Mouse (Mus musculus) hindbrain, embryonic 11.5 days (tissue): ENCODE results near the gene Rgs10. TPM values are rescaled to one million over a fixed set of nuclear protein-coding genes. Genes with fewer than 3 reads are reported as not detected.
"Not testable (repeated sequence)": the region's sequence is repeated elsewhere in the genome, so short reads cannot be mapped to it uniquely, and the experiment has no call there.

ENCODE experiments used
- ATAC-seq: fragments of 200-750 bp; cut with Nextera tagmentation; 2 replicates; pipeline ENCODE4 v1.8.0; 2017; ENCODE audit warnings: mild to moderate bottlenecking, moderate TSS enrichment, moderate library complexity; ENCODE audit not compliant: low FRiP score
- DNase-seq: peaks from one replicate; pipeline ENCODE4 v3.0.0-alpha.2; 2015; ENCODE audit warnings: low spot score
- H3K27ac ChIP-seq: fragments of 300-500 bp; sonication (generic); 2 replicates; pipeline ENCODE4 v1.5.1; 2014; ENCODE audit warnings: mild to moderate bottlenecking, low read depth, low read length
- H3K27me3 ChIP-seq: fragments of 300-500 bp; sonication (generic); 2 replicates; pipeline ENCODE4 v1.6.1; 2014; ENCODE audit warnings: mild to moderate bottlenecking, low read length, moderate library complexity, mixed read lengths; ENCODE audit not compliant: control insufficient read depth, insufficient read depth
- H3K36me3 ChIP-seq: fragments of 300-500 bp; sonication (generic); 2 replicates; pipeline ENCODE4 v1.6.1; 2014; ENCODE audit warnings: mild to moderate bottlenecking, low read length, moderate library complexity, mixed read lengths; ENCODE audit not compliant: control insufficient read depth, insufficient read depth
- H3K4me1 ChIP-seq: fragments of 300-500 bp; sonication (generic); replicated peaks from 2 replicates; pipeline ENCODE4 v1.6.1; 2014; ENCODE audit warnings: low read length, mixed read lengths; ENCODE audit not compliant: control insufficient read depth, insufficient read depth
- H3K4me2 ChIP-seq: fragments of 300-500 bp; sonication (generic); replicated peaks from 2 replicates; pipeline ENCODE4 v1.6.1; 2014; ENCODE audit warnings: mild to moderate bottlenecking, low read depth, low read length
- H3K4me3 ChIP-seq: fragments of 300-500 bp; sonication (generic); 2 replicates; pipeline ENCODE4 v1.5.1; 2014; ENCODE audit warnings: low read depth, low read length
- H3K9ac ChIP-seq: fragments of 300-500 bp; sonication (generic); 2 replicates; pipeline ENCODE4 v1.6.1; 2014; ENCODE audit warnings: low read depth, low read length
- H3K9me3 ChIP-seq: fragments of 300-500 bp; sonication (generic); 2 replicates; pipeline ENCODE4 v1.6.1; 2016; ENCODE audit warnings: low read length; ENCODE audit not compliant: control insufficient read depth
- WGBS: fragments of 180-500 bp; shearing (Covaris S2); extraction: QIAGEN DNeasy Blood & Tissue Kit; methylation state at CpG from one replicate; pipeline ENCODE4 v1.1.7; 2014; 5-methylcytosine and 5-hydroxymethylcytosine counted together
- polyA plus RNA-seq: library from polyadenylated mRNA; unstranded; fragments of >200 nt; fragmentation: Nextera tagmentation; extraction: Ambion mirVana; gene quantifications from 2 replicates; pipeline ENCODE4 v1.2.1, GENCODE M21; 2014

The Rgs10 gene
- polyA plus RNA-seq, 1 experiment from 2014 or later = 12.4 TPM

DNA sequence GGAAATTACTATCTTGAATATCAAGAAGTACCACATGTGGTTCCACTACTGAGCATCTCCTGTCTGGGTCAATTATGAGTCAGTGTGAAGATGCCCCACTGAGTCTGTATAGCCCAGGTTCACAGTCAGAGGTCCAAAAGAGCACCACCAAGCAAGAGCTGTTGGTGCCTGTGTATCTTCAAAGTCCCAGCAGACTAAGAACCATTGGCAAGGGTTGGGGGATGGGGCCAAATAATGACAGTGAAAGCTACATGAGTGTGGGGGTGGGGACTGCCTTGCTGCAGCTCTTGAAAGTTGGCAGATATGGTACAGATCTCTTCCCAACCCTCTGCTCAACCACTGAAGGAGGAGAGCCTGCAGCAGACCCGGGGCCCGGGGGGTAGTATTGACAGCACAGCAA is 72.0 kb downstream of the Rgs10 start:
- no peak overlapping the region for H3K4me3 ChIP-seq
- no peaks in the 10 kb centered on the region for H3K36me3 ChIP-seq
- H3K9me3 ChIP-seq = no peaks in the 10 kb centered on the region
- 94% methylated on average over 2 of the region's 2 CpGs for WGBS
- H3K27ac ChIP-seq = no peak overlapping the region
- no peak for ATAC-seq
- DNase-seq = no peak
- no peak overlapping the region for H3K4me2 ChIP-seq
- no peak overlapping the region for H3K9ac ChIP-seq
- H3K4me1 ChIP-seq = no peaks in the 10 kb centered on the region
- no peaks in the 10 kb centered on the region for H3K27me3 ChIP-seq

DNA sequence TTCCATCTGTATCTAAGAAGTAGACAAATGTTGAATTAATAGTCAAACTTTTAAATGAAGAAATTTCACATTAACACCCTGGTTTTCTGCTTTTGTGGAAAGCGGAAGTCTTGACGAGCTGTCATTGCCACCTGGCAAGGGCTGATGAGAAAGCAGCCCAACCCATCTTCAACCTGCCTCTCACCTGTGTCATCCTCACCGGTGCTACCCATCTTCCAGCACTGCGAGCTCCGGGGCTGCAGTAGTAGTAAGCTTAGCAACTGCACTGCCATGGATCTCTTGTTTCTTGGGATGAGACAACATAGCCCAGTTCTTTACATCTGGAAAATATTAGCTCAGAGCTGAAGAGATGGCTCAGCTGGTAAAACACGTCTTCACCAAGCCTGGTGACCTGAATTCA is 72.9 kb downstream of the Rgs10 start:
- no peak overlapping the region for H3K27ac ChIP-seq
- 83% methylated on average over 6 of the region's 6 CpGs for WGBS
- H3K9me3 ChIP-seq = no peaks in the 10 kb centered on the region
- no peak overlapping the region for H3K4me3 ChIP-seq
- no peaks in the 10 kb centered on the region for H3K36me3 ChIP-seq
- no peak overlapping the region for H3K9ac ChIP-seq
- DNase-seq (no peak), ATAC-seq (no peak)
- no peaks in the 10 kb centered on the region for H3K27me3 ChIP-seq
- H3K4me2 ChIP-seq = no peak overlapping the region
- no peaks in the 10 kb centered on the region for H3K4me1 ChIP-seq

DNA sequence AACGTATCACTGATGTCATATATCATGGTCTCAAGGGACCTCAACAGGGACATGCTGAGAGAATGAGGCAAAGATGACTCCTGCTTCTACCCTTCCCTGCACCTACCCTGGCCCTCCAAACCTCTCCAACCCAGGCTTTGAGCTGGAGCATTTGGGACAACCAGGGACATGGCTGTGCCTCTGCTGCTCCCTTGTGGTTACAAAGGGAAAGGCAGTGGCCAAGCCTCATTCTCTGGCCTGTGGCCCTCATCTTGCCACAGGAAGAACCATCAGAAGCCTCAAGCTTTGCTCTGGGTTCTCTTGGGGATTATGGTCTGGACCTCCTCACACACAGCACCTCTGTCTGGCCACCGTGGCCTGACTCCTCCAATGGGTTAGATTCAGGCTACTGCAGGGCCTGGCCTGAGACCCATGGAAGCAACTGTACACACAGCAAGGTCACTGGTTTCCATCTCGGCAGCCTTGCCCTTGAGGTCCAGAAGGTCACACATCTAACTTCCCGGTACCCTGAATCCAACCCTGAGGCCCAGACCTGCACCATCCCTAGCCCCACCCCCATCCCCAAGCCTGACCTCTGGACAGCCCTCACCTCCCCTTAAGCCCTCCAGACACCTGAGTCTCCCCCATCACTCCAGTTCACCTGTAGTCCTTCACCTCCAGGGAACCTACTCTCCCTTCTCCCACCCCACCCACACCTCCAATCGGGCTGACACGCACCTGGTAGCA is 73.5 kb downstream of the Rgs10 start:
- DNase-seq = peak; percentile 80
- Histone ChIP-seq H3K4me1 (no peaks in the 10 kb centered on the region), H3K36me3 (no peaks in the 10 kb centered on the region), H3K4me3 (no peak overlapping the region), H3K27ac (no peak overlapping the region), H3K9me3 (no peaks in the 10 kb centered on the region), H3K27me3 (no peaks in the 10 kb centered on the region), H3K9ac (no peak overlapping the region), H3K4me2 (no peak overlapping the region)
- no peak for ATAC-seq
- 57% methylated on average over 6 of the region's 6 CpGs for WGBS

DNA sequence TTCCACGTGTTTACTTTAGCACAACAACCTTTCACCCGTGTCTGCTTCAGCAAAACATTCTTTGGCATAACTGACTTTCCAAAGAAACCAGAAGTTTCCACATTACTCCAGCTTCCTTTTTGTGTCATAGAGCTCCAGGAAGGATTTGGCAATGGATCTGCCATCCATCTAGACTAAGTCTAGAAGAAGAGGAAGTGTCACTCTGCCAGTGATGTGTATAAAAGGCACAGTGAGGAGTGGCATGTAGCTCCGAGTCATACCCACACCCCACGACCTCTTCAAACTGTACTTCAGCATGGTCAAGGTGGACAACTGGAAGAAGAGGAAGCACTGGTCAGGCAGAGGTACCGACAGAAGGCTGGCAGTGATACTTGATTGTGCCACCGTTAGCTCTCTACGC is 74.1 kb downstream of the Rgs10 start:
- Histone ChIP-seq H3K4me3 (no peak overlapping the region), H3K9me3 (no peaks in the 10 kb centered on the region), H3K36me3 (no peaks in the 10 kb centered on the region), H3K4me1 (no peaks in the 10 kb centered on the region), H3K27ac (no peak overlapping the region), H3K4me2 (no peak overlapping the region), H3K27me3 (no peaks in the 10 kb centered on the region), H3K9ac (no peak overlapping the region)
- ATAC-seq (no peak), DNase-seq (no peak)
- 81% methylated on average over 7 of the region's 7 CpGs for WGBS

DNA sequence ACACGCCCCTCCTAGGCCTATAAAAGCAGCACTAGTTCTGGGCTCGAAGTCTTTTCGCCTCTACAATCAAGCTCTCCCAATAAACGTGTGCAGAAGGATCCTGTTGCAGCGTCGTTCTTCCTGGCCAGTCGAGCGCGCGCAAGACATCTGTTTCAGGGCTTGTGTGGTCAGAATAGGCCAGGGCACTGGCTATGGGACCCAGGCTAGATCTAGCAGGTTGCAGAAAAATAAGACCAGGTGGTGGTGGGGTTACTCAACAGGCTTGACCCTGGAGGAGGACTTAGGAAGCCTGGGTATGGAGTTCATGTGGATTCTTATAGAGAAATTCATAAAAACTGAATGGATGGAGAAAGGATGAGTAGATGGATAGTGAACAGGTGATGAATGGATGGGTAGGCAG is 75.9 kb downstream of the Rgs10 start:
- H3K9ac ChIP-seq, H3K4me3 ChIP-seq, ATAC-seq, H3K4me2 ChIP-seq, H3K27ac ChIP-seq, H3K9me3 ChIP-seq, DNase-seq, H3K4me1 ChIP-seq, H3K27me3 ChIP-seq, H3K36me3 ChIP-seq: not testable (repeated sequence)
- 91% methylated on average over 7 of the region's 10 CpGs for WGBS

DNA sequence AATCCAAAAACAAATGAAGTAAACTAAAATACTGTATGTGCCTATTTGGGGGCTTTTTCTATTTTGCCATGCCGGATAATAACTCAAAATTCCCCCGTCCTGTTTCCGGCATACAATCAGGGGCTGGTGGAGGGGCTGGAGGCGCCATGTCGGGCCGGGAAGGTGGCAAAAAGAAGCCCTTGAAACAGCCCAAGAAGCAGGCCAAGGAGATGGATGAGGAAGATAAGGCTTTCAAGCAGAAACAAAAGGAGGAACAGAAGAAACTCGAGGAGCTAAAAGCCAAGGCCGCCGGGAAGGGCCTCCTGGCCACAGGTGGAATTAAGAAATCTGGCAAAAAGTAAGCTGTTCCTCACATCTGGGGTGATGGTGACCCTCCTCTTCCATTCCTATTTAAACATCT is 78.2 kb downstream of the Rgs10 start:
- H3K4me3 ChIP-seq, ATAC-seq, H3K4me2 ChIP-seq, H3K4me1 ChIP-seq, H3K27ac ChIP-seq, H3K36me3 ChIP-seq, DNase-seq, H3K9me3 ChIP-seq, H3K27me3 ChIP-seq, H3K9ac ChIP-seq: not testable (repeated sequence)
- 73% methylated on average over 6 of the region's 9 CpGs for WGBS

DNA sequence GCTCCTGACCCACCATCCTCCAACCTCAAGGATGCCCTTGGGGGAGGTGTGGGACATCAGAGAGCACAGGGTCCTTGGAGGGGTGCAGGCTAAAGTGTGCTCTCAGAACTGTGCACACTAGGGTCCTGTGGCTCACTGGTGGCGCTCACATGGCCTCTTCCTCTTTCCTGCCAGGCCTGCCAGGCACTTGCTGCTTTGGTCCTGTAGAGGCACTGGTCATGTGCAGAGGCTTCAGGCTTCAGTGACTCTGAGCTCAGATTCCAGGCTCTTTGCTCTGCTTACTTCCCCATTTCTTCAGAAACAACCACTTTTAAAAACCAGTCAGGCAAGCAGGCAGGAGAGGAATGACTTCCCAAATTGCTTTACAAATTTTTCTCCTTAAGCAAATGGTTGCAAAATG is 85.7 kb downstream of the Rgs10 start:
- no peak overlapping the region for H3K27ac ChIP-seq
- ATAC-seq = no peak
- H3K4me1 ChIP-seq = no peaks in the 10 kb centered on the region
- no peak overlapping the region for H3K9ac ChIP-seq
- no peak overlapping the region for H3K4me2 ChIP-seq
- H3K27me3 ChIP-seq = no peaks in the 10 kb centered on the region
- H3K36me3 ChIP-seq = no peaks in the 10 kb centered on the region
- H3K4me3 ChIP-seq = no peak overlapping the region
- H3K9me3 ChIP-seq = no peaks in the 10 kb centered on the region
- no peak for DNase-seq
- 76% methylated on average over 1 of the region's 1 CpGs for WGBS

DNA sequence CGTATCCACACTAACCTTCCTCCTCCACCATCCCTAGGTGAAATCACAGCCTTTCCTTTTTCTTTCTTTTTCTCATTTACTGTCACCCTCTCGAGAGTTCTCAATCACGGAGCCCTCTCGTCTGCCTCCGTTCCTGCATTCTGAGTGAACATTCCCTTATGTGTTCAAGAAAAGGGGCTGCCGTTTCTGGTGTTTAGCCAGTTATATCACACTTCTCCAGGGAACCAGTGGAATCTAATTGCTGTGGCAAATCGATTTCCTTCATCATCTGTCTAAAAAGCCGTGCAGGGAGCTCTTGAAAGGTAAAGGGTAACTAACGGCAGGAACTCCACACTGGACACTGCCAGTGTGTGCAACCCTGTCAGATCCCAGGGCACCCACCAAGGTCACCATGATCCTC is 87.6 kb downstream of the Rgs10 start:
- H3K27ac ChIP-seq = no peak overlapping the region
- no peaks in the 10 kb centered on the region for H3K4me1 ChIP-seq
- no peaks in the 10 kb centered on the region for H3K9me3 ChIP-seq
- no peak overlapping the region for H3K4me2 ChIP-seq
- DNase-seq (peak; percentile 17), ATAC-seq (no peak)
- H3K27me3 ChIP-seq = no peaks in the 10 kb centered on the region
- H3K4me3 ChIP-seq = no peak overlapping the region
- WGBS = 47% methylated on average over 9 of the region's 9 CpGs
- H3K9ac ChIP-seq = no peak overlapping the region
- no peaks in the 10 kb centered on the region for H3K36me3 ChIP-seq

DNA sequence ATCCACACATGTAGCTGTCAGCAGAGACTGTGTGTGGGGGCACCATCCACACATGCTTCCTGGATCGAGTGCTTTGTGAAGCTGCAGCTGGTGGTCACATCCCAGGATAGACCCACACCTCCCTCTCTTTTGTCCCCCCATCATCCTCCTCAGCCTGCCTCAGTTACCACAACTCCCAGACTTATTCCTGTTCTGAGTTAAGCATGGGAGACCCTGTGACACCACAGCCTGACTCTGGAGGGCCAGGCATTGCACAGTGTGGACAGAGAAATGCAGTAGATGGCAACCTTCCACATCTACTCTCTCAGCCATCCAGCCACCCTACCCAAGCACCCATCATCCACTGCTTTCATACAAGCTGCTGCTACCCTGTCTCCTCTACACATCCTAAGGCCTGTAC is 93.6 kb downstream of the Rgs10 start:
- WGBS = 81% methylated on average over 1 of the region's 1 CpGs
- no peaks in the 10 kb centered on the region for H3K27me3 ChIP-seq
- no peaks in the 10 kb centered on the region for H3K36me3 ChIP-seq
- ATAC-seq (no peak), DNase-seq (no peak)
- no peak overlapping the region for H3K4me3 ChIP-seq
- no peaks in the 10 kb centered on the region for H3K4me1 ChIP-seq
- H3K9ac ChIP-seq = no peak overlapping the region
- H3K4me2 ChIP-seq = no peak overlapping the region
- H3K27ac ChIP-seq = no peak overlapping the region
- no peaks in the 10 kb centered on the region for H3K9me3 ChIP-seq
